Comparison of ENCODE assay signal across 19 mouse cellular contexts in the genomic region with DNA sequence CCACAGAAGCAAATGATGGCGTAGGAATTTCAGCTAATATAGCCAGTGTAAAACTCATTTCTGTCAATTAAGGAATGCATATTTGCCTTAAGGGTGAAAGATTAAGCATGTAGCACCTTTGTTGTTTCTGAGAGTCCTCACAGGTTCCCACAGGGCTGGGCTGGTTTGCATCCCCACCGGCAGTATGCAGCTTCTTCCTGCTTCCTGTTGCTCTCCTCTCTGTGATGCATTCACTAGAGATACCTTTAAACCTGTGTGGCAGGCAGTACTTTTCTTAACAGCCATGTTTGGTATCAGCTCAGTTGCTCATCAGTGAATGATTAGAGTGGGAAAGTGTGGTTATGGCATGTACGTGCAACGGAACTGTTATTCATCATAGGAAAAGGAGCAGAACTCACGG.
A peak's percentile ranks its signal among the peaks of the same experiment; 100 is the strongest.
DNase-seq lines count a peak whose midpoint lies in the region; ATAC-seq lines count a peak whose summit lies in the region.
"Had no signal": no experiment of that assay in that cellular context is flagged by ENCODE, and none has a peak within 500 bp of the region (broad histone marks: within the 10 kb centered on the region; RNA-seq: fewer than 3 reads in every experiment).

No protein-coding gene starts in this region.

- peak; percentile 17 to 40 for DNase-seq in spleen, postnatal 36 days (ENCODE audit: low spot score in 2 of 2)
- no peak for DNase-seq in spleen, postnatal 10 days (ENCODE audit: low spot score in 2 of 2)
- DNase-seq in thymus, postnatal 10 days (ENCODE audit: low spot score in 2 of 2), result peak; percentile 47 to 52
- peak; percentile 62 for DNase-seq in thymus, postnatal 4 days
- no peak for DNase-seq in heart, adult 11 months
- no peak for DNase-seq in cerebellum, adult 11 months
- no peak for DNase-seq in cerebellum, adult 8-10 months
- DNase-seq: adrenal gland, postnatal 10 days; B cell, adult 2 months; cerebellum, adult 11-12 months; cerebellum, adult 9-11 months; cerebellum, postnatal 36 days; forebrain, postnatal 0 days; heart, adult 2 months; heart, postnatal 36 days had no signal

- peak; percentile 76 for ATAC-seq in inflammation-experienced regulatory T-cells, adult 6 months
- ATAC-seq: forebrain, embryonic 13.5 days; forebrain, postnatal 0 days; hindbrain, postnatal 0 days; intestine, embryonic 16.5 days had no signal

Comparison
In these comparisons a context has a peak if more than half of its experiments do, and no peak if none do; other contexts are left out.
1. DNase-seq: peak in spleen, postnatal 36 days (2 of 2), thymus, postnatal 10 days (2 of 2) and thymus, postnatal 4 days (single experiment); none in spleen, postnatal 10 days (0 of 2), heart, adult 11 months (single experiment), cerebellum, adult 11 months (single experiment) and cerebellum, adult 8-10 months (single experiment).